Mouse (Mus musculus) adrenal gland, adult (tissue): ENCODE results near the gene Klrb1b.
"Not testable (repeated sequence)": the region's sequence is repeated elsewhere in the genome, so short reads cannot be mapped to it uniquely, and the experiment has no call there.

ENCODE experiments used
- DNase-seq, 2 experiments: peaks; one replicate each; pipeline ENCODE4 v3.0.0; 2022 to 2023; ENCODE audit warnings: low spot score in 1 of 2; ENCODE audit not compliant: inconsistent age in 2 of 2

The Klrb1b gene

GRCm38 (mm10) chr6:128800696-128801095 is 25.4 kb downstream of the Klrb1b start:
- not testable (repeated sequence) for DNase-seq

- DNase-seq, result no peak
Measured at GRCm38 (mm10) chr6:128799896-128800270, 26.2 kb downstream of the Klrb1b start.

GRCm38 (mm10) chr6:128799144-128799895 is 26.8 kb downstream of the Klrb1b start:
- peak; percentile 87 to 97 for DNase-seq

GRCm38 (mm10) chr6:128798772-128799143 is 27.4 kb downstream of the Klrb1b start:
- DNase-seq, result peak; percentile 82 to 96

DNA sequence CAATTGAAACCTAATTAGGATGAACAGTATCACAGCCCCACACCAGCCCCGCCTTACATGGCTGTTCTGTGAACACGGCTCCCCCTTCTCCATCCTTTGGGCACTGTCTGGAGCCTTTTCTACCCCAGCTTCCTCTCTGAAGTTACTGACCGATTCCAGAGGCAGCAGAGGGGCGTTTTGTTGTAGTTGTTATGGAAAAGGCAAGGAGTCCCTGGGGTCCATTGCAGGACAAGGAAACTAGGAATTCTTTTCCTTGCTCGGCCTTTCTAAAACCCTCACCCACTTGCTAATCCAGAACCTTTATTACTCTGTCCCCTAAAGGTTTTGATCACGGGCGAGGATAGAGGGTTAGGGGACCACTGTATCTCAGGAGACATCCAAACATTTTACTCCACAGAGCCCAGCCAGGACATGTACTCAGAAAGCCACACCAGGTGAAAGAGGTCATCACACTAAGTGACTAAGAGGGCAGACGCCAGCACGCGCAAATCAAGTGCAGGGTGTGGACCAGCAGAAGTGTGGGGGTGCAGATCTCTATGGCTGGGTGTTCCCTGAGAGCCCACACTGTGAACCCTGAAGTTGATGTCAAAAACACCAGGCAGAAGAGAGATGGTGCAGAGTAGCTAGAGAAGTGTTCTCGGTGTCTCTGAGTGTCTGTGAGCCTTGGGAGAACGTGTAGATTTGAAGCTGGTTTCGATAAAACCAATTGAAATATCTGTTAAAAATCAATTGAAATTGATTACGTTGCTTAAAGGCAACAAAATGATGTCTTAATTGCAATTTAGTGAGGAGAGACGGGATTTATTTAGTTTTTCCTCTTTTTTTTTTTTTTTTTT is 28.0 kb downstream of the Klrb1b start:
- peak; percentile 24 to 60 for DNase-seq

DNA sequence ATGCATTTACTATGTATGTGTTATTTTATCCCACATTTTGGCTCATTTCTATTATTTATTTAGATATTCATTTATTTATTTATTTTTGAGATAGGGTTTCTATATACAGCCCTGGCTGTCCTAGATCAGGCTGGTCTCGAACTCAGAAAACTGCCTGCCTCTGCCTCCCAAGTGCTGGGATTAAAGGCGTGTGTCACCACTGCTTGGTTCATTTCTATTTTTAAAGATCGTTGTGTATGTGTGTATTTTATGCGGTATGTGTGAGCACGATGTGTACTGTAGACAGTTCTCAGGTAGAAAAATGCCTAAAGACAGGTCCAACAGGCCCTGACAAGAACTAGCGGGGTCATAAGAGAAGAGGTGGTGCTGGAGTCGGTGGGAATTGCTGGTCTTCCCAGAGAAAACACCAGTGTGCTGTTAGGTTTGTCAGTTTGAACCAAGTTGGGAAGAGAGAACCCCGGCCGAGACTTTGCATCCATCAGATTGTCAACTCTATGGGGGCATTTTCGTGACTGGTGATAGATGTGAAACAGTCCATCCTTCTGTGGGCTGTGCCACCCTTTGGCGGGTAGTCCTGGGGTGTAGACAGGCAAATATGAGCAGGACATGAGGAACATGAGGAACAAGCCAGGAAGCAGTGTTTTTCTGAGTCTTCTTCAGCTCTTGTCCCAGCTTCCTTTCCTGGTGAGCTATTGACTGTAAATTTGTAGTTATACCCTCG is 28.8 kb downstream of the Klrb1b start:
- DNase-seq, result peak in 1 of 2 experiments; percentile 31

DNA sequence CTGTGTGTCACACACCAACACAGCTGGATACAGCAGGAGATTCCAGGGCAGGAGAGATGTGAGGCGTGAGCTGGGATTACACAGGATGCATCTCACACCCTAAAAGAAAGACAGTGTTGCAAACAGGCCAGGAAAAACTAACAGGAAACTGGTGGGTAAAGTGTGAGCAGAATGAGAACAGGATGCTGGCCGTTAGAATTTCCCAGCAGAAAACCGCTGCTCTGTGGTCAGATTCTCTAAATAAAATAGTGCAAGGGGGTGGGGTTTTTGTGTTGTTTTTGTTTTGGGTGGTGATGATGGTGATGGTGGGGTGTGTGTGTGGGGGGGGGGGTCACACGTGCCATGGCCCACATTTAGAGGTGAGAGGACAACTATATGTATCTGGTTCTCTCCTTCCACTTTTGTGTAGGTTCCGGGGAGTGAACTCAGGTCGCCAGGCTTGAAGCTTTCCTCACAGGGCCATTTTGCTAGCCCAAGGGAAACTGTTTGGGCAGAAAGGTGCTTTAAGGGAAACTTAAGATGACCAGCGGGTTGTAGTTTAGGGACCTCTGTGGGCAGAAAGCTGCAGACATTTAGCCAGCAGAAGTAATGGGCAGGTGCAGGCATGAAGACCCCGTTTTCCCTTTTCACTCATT is 29.7 kb downstream of the Klrb1b start:
- no peak for DNase-seq

DNA sequence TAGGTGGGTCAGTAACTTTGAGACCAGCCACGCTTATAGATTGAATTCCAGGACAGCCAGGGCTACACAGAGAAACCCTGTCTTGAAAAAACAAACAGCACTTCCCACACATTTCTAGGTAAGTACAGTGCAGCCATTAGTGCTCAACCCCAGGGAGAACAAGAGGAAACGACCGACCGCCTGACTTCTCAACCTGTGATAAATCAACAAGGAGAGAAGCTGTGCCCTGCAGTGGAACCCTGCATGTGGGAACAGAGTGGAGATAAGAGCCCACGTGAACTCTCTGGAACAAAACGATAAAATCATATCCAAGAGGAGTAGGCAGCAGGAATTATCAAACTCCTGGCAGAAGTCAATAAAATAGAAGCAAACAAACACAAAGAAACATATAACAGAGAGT is 32.4 kb downstream of the Klrb1b start:
- no peak for DNase-seq

- DNase-seq, result not testable (repeated sequence)
Measured at GRCm38 (mm10) chr6:128790491-128790994, 35.6 kb downstream of the Klrb1b start.

DNA sequence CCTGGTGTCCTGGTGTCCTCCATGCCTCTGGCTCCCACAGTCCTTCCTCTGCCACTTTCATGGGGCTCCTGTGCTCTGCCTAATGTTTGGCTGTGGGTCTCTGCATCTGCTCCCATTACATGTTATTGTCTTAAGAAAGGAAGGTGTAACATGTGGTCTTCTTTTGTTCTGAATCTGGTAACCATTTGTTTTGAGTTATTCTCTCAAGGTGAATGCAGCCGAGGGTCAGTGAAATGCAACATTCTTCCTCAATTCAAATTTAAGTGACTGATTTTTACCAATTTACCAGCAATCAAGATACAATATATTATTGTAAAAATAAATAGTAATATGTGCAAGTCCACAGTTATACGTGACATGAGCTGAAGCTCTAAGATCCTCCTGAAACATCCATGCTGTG is 37.0 kb downstream of the Klrb1b start, which contains the start of gene Klrb1c:
Klrb1c (minus strand) TSS at position 101 of the 400 bp plus-strand sequence.
- no peak for DNase-seq

DNA sequence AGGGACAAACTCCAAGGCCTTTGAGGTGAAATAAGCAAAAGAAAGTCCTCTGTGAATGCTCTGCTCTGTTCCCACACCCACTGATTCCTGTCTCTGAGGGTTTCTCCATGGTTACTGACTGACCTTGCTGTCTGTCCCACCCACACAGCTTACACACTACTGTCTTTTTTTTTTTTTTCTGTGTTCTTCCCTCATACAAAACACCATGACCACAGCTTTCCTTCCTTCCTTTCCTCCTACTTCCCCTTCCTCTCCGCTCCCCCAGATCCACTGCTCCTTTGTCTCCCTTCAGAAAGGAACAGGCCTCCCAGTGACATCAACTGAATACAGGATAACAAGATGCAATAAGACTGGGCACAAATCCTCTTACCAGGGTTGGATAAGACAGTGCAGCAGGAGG is 37.6 kb downstream of the Klrb1b start:
- DNase-seq, result no peak

GRCm38 (mm10) chr6:128786396-128786795 is 39.7 kb downstream of the Klrb1b start:
- not testable (repeated sequence) for DNase-seq

- DNase-seq, result no peak
Measured at GRCm38 (mm10) chr6:128769481-128770253, 56.5 kb downstream of the Klrb1b start.

DNA sequence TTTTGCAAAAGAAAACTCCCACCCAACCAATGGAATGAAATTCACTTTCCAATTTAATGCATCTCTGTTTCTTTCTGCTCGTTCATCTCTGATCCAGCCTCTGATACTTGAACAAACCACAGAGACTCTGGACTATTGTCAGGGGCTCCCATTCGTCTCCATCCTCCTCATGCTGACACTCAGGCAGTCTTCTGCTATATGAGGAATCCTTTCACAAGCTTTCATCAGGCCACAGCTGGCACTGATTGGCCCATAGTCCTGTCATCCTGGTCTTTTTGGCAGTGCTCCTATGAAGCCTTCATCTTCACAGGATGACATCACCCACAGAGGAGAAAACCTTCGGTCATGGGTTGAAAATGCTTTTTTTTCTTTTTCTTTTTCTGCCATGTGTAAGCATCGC is 58.1 kb downstream of the Klrb1b start:
- DNase-seq, result no peak

DNA sequence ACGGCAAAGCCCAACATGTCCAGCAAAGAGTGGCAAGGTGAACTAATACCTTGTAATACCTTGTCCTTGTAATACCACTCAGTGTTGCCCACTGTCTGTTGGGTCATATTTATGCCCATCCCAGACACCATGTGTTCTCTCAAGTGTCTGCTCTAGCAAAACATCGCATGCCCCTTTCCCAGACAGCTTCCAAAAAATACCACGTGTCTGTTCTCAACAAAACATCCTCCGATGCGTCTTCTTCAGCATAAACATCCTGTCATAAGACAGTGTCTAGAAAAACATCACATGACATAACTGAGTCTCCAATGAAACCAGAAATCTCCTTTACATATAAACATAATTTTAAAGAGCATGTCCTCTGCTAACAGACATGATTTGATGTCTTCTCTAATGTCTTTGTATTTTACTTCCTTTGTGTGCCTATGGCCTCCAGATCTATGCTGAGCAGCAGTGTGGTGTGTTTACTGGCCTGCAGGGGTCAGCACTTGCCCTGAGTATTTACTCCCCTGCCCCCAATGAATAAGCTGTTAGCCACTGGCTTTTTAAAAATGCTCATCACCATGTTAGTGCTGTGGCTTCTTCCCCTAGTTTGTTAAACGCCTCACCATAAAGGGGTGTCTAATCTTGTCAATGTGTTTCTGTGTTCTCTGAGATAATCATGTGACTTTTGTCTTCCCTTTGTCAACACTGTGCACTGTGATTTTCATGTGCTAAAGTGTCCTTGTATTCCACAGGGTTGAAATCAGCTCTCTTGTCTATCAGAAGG is 59.5 kb downstream of the Klrb1b start:
- peak; percentile 34 to 72 for DNase-seq

- no peak for DNase-seq
Measured at GRCm38 (mm10) chr6:128765211-128765610, 60.9 kb downstream of the Klrb1b start.

- no peak for DNase-seq
Measured at GRCm38 (mm10) chr6:128764598-128764997, 61.5 kb downstream of the Klrb1b start.

- peak; percentile 97 to 99 for DNase-seq
Measured at GRCm38 (mm10) chr6:128763736-128764523, 62.2 kb downstream of the Klrb1b start.
